Mouse (Mus musculus) CH12.LX (cell line): Measurements from ENCODE around the gene Stau1.

Experiments
- CHD2 ChIP-seq: IDR thresholded peaks from 2 replicates; pipeline ENCODE4 v1.6.1; 2011; ENCODE audit warnings: low read length, improper control_type of control experiment
- CTCF ChIP-seq, 2 experiments: IDR thresholded peaks in 1 of 2; conservative IDR thresholded peaks in 1 of 2; 2 replicates each; pipeline ENCODE4 v1.5.1; 2011 to 2012; ENCODE audit warnings: low read depth in 2 of 2, low read length in 2 of 2, improper control_type of control experiment in 1 of 2, inconsistent platforms in 1 of 2, mild to moderate bottlenecking in 1 of 2, moderate library complexity in 1 of 2
- GABPA ChIP-seq: IDR thresholded peaks from 2 replicates; pipeline ENCODE4 v1.6.1; 2012; ENCODE audit warnings: low read depth, low read length, improper control_type of control experiment, inconsistent platforms; ENCODE audit not compliant: insufficient replicate concordance
- JUND ChIP-seq: conservative IDR thresholded peaks from 2 replicates; pipeline ENCODE4 v1.6.1; 2011; ENCODE audit warnings: low read depth, low read length, improper control_type of control experiment
- MAX ChIP-seq: IDR thresholded peaks from 2 replicates; pipeline ENCODE4 v1.6.1; 2011; ENCODE audit warnings: low read length, improper control_type of control experiment
- TBP ChIP-seq: conservative IDR thresholded peaks from 2 replicates; pipeline ENCODE4 v1.6.1; 2011; ENCODE audit warnings: low read depth, low read length, improper control_type of control experiment
- USF1 ChIP-seq: IDR thresholded peaks from 2 replicates; pipeline ENCODE4 v1.6.1; 2014; ENCODE audit warnings: low read depth, mild to moderate bottlenecking, inconsistent platforms, low read length, improper control_type of control experiment
- ZKSCAN1 ChIP-seq: IDR thresholded peaks from 2 replicates; pipeline ENCODE4 v1.6.1; 2012; ENCODE audit warnings: low read depth, inconsistent platforms, low read length, improper control_type of control experiment, borderline replicate concordance
- ZNF384 ChIP-seq: IDR thresholded peaks from 2 replicates; pipeline ENCODE4 v1.6.1; 2012; ENCODE audit warnings: low read depth, low read length, improper control_type of control experiment, inconsistent platforms

DNA sequence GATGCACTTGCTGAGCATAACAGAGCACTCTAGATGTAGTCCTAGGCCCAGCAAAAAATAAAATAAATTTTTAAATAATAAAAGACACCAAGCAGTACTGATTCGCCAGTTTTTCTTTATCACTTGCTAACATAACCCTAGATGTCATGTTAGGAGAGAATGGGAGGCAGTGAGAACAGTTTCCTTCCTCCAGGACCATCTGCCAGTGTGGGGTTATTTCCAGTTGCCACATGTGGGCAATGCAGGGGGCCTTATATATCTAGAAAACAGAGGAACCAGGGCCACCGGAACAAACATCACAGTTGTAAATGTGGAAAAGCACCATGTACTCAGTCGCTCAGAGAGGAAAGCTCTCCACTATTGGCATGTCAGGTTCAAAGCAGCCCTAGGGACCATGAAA lies 18.6 kb downstream of the Stau1 start:
- TF ChIP-seq GABPA (no peak), CTCF (conservative IDR thresholded peaks at IDR 0.05 in 1 of 2, IDR thresholded peaks at IDR 0.05 in 1 of 2; ENCODE audit: low read depth in 2 of 2, low read length in 2 of 2) (no peak), ZKSCAN1 (no peak), MAX (no peak), JUND (no peak), USF1 (no peak), CHD2 (no peak), TBP (no peak), ZNF384 (no peak)
